Mouse (Mus musculus): Measurements from ENCODE around the gene Fam20b. TPM values are rescaled to one million over a fixed set of nuclear protein-coding genes. Genes with fewer than 3 reads are reported as not detected.

Fam20b gene
- polyA plus RNA-seq, 1 experiment from 2014 or later: 28.5 TPM

DNA sequence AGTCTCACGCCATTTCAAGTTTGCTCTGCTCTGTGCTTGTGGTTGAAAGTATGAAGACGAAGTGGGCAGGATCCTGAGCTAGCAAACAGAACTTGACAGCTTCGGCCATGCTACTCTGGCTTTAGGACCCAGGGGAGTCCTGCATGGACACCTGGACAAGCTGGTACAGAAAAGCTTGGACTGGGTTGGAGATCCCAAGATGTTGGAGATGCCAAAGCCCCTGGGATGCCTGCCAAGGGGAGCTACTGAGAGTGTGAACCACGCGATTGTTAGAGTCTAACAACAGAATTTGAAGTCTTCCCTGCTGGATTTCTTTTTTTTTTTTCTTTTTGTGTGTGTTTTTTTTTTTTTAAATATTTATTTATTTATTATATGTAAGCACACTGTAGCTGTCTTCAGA, 42.3 kb downstream of the Fam20b start:
- Histone ChIP-seq H3K27ac (ENCODE audit: low read depth, low read length) (no peak overlapping the region), H3K4me3 (ENCODE audit: low read depth, low read length) (no peak overlapping the region), H3K9me3 (ENCODE audit: control insufficient read depth, low read length) (no peaks in the 10 kb centered on the region), H3K36me3 (ENCODE audit: control insufficient read depth, insufficient read depth, low read length) (peaks cover 9% of the 10 kb centered on the region; the same call in 1 of the 2 replicates), H3K4me1 (ENCODE audit: control insufficient read depth, insufficient read depth, low read length) (peaks cover 7% of the 10 kb centered on the region; the same call in 1 of the 2 replicates), H3K27me3 (ENCODE audit: control insufficient read depth, insufficient read depth, low read length) (no peaks in the 10 kb centered on the region), H3K4me2 (ENCODE audit: low read depth, low read length) (no peak overlapping the region), H3K9ac (replicated peaks; ENCODE audit: low read depth, low read length) (no peak overlapping the region)
- WGBS: 88% methylated on average over 5 of the region's 5 CpGs
- no peak for ATAC-seq (ENCODE audit: low read depth)

DNA sequence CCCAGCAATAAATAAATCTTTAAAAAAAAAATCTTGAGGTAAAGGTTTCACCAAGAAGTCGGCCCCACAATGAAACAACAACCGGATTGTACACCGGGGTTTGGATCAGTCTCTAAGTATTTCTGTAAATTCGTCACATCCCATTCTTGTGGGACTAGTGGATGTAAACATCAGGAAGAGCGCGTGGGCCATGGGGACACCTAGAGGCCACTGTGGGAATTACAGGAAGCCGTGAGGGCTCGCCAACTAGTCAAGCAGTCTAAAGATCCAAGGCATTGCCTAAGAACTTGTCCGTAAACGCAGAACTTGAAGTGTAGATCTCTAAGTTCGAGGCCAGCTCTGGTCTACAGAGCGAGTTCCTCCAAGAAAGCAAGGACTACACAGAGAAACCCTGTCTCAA, 42.7 kb downstream of the Fam20b start:
- Histone ChIP-seq H3K4me3 (ENCODE audit: low read depth, low read length) (no peak overlapping the region), H3K4me2 (ENCODE audit: low read depth, low read length) (no peak overlapping the region), H3K4me1 (ENCODE audit: control insufficient read depth, insufficient read depth, low read length) (peaks cover 7% of the 10 kb centered on the region; the same call in 1 of the 2 replicates), H3K9ac (replicated peaks; ENCODE audit: low read depth, low read length) (no peak overlapping the region), H3K36me3 (ENCODE audit: control insufficient read depth, insufficient read depth, low read length) (peaks cover 6% of the 10 kb centered on the region; the same call in 1 of the 2 replicates), H3K9me3 (ENCODE audit: control insufficient read depth, low read length) (no peaks in the 10 kb centered on the region), H3K27me3 (ENCODE audit: control insufficient read depth, insufficient read depth, low read length) (no peaks in the 10 kb centered on the region), H3K27ac (ENCODE audit: low read depth, low read length) (no peak overlapping the region)
- WGBS: 38% methylated on average over 12 of the region's 12 CpGs
- no peak for ATAC-seq (ENCODE audit: low read depth)

DNA sequence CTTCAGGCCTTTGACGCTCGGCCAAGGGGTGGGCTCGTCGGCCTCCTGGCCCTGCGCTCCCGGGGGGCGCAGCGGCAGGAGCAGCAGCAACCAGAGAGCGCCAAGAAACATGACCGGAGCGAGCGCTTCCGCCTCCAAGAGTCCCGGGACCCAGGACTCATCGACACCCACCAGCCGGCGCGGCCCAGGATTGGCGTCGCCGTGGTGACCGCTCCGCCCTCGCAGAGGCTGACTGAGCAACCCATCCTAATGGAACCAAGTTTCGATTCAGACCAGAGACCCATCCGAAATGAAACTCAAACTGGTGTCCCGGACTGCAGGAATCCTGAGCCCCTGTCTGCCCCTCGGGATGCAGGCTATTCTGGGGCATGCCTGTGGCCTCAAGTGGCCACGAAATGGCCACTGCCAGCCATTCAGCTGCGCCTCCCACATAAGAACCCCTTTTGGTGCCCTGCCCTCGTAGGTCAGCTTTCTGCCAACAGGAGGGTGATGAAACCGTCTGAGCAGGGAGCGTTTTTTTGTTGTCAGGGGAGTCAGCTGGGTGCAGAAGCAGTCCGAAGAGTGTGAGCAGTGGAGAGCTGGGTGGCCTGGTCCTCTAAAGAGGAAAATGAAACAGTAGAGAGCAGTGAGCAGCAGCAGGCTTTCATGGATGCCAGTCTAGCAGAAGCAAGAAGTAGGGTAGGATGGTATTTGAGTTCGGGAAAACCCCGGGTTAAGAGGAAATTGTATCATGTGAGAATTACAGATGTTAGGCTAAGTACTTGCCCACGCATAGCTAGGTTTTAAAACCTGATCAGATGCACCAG, 44.5 kb downstream of the Fam20b start, which contains the start of gene Tor3a:
Tor3a (minus strand) TSS at position 162 of the 806 bp plus-strand sequence.
- peak; percentile 77; the same call in 1 of the 2 replicates for ATAC-seq (ENCODE audit: low read depth)
- WGBS: 9% methylated on average over 37 of the region's 37 CpGs
- Histone ChIP-seq H3K4me2 (ENCODE audit: low read depth, low read length) (peak within 1 kb of the TSS; percentile 97), H3K4me3 (ENCODE audit: low read depth, low read length) (peak within 1 kb of the TSS; percentile 42), H3K27ac (ENCODE audit: low read depth, low read length) (no peak within 1 kb of the TSS), H3K9ac (replicated peaks; ENCODE audit: low read depth, low read length) (peak within 1 kb of the TSS; percentile 61), H3K4me1 (ENCODE audit: control insufficient read depth, insufficient read depth, low read length) (peaks cover 7% of the 10 kb centered on the region; the same call in 1 of the 2 replicates), H3K36me3 (ENCODE audit: control insufficient read depth, insufficient read depth, low read length) (no peaks in the 10 kb centered on the region), H3K27me3 (ENCODE audit: control insufficient read depth, insufficient read depth, low read length) (no peaks in the 10 kb centered on the region), H3K9me3 (ENCODE audit: control insufficient read depth, low read length) (no peaks in the 10 kb centered on the region)

DNA sequence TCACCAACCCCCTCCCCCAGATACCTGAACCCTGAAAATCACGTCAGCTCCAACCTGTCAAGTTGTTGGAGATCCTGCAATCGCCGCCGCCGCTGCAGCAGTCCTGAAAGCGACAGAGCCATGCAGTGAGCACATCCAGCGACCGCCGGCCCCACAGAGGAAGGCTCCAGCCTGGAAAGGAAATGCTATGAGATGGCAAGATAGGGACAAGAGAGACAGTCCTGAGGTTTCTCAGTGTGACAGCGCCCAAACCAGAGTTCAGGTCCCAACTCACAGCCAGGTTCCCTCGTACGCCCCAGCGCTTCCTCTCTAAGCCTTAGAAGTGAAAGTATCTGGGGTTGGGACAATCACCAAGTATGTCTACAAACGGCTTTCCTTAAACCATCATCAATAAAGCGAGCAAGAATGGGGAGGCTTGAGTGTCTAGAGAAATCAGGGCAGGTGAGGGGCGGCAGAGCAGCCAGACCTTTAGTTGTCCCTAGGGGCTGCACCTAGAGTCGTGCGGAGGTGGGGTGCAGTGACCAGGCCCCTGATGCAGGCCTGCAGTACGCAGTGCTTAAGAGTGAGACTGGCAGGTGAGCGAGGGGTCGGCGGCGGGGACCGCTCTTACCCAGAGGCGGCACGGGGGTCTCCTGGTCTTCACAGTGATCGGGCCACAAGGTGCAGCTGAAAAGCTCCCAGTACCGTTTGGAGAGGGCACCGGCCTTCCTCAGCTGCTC, 45.3 kb downstream of the Fam20b start:
- H3K9ac ChIP-seq (replicated peaks; ENCODE audit: low read depth, low read length): peak overlapping the region; percentile 61
- peak overlapping the region; percentile 42 for H3K4me3 ChIP-seq (ENCODE audit: low read depth, low read length)
- no peaks in the 10 kb centered on the region for H3K36me3 ChIP-seq (ENCODE audit: control insufficient read depth, insufficient read depth, low read length)
- no peak overlapping the region for H3K27ac ChIP-seq (ENCODE audit: low read depth, low read length)
- no peaks in the 10 kb centered on the region for H3K9me3 ChIP-seq (ENCODE audit: control insufficient read depth, low read length)
- peaks cover 9% of the 10 kb centered on the region; the same call in 1 of the 2 replicates for H3K4me1 ChIP-seq (ENCODE audit: control insufficient read depth, insufficient read depth, low read length)
- H3K27me3 ChIP-seq (ENCODE audit: control insufficient read depth, insufficient read depth, low read length): no peaks in the 10 kb centered on the region
- peak; percentile 70; the same call in 1 of the 2 replicates for ATAC-seq (ENCODE audit: low read depth)
- H3K4me2 ChIP-seq (ENCODE audit: low read depth, low read length): peak overlapping the region; percentile 97
- WGBS: 2% methylated on average over 29 of the region's 29 CpGs

DNA sequence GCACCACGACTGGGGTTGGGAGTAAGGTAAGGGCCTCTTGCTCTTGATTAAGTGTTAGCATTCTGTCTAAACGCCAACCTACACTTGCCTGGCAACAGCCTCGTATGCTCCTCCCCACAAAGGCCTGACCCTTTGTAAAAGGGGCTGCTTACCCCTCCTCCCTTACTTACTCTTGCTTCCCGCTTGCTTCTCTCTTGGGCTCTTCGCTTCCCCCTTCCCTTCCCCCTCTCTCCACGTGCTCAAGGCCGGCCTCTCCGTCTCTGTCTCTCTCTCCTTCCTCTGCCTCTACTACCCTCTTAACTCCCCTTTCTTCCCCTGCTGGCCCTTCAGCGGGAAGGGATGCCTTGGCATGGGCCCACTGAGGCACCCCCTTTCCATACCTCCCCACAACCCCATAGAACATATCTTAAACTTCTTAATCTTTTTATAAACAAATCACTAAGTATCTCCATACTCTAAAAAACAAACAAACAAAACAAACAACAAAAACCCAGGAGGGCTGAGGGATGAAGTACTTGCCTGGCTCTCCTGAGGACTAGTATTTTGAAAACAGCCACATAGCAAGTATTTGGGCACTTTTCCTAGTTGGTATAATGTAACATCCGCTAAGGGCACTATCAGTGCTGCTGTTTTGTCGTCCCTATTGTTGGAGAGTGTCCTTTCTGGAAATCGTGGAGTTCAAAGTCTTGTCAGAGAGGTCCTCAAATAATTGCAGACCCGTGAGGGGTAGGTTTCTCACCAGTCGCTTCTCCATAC, 46.0 kb downstream of the Fam20b start:
- Histone ChIP-seq H3K36me3 (ENCODE audit: control insufficient read depth, insufficient read depth, low read length) (no peaks in the 10 kb centered on the region), H3K9me3 (ENCODE audit: control insufficient read depth, low read length) (no peaks in the 10 kb centered on the region), H3K4me1 (ENCODE audit: control insufficient read depth, insufficient read depth, low read length) (peaks cover 10% of the 10 kb centered on the region; the same call in 1 of the 2 replicates), H3K9ac (replicated peaks; ENCODE audit: low read depth, low read length) (no peak overlapping the region), H3K4me3 (ENCODE audit: low read depth, low read length) (peak overlapping the region; percentile 42; the same call in 1 of the 2 replicates), H3K27me3 (ENCODE audit: control insufficient read depth, insufficient read depth, low read length) (no peaks in the 10 kb centered on the region), H3K4me2 (ENCODE audit: low read depth, low read length) (peak overlapping the region; percentile 97), H3K27ac (ENCODE audit: low read depth, low read length) (no peak overlapping the region)
- WGBS: 5% methylated on average over 14 of the region's 14 CpGs
- peak; percentile 7; the same call in 1 of the 2 replicates for ATAC-seq (ENCODE audit: low read depth)

DNA sequence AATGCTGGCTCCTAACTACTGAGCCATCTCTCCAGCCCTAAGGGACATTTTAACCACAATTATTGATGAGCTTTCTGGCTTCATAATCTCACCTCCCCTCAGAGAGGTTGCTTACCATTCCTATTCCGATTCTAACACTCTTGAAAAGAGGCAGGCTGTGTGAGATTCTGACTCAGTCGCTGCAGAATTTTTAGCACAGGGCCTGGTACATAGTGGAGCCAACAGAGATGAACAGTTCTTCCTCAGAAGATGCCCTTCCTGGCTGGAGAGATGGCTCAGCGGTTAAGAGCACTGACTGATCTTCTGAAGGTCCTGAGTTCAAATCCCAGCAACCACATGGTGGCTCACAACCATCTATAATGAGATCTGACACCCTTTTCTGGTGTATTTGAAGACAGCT, 47.0 kb downstream of the Fam20b start:
- no peak for ATAC-seq (ENCODE audit: low read depth)
- H3K9ac ChIP-seq (replicated peaks; ENCODE audit: low read depth, low read length): no peak overlapping the region
- no peaks in the 10 kb centered on the region for H3K27me3 ChIP-seq (ENCODE audit: control insufficient read depth, insufficient read depth, low read length)
- peaks cover 10% of the 10 kb centered on the region; the same call in 1 of the 2 replicates for H3K4me1 ChIP-seq (ENCODE audit: control insufficient read depth, insufficient read depth, low read length)
- no peak overlapping the region for H3K4me2 ChIP-seq (ENCODE audit: low read depth, low read length)
- H3K4me3 ChIP-seq (ENCODE audit: low read depth, low read length): no peak overlapping the region
- H3K9me3 ChIP-seq (ENCODE audit: control insufficient read depth, low read length): no peaks in the 10 kb centered on the region
- H3K27ac ChIP-seq (ENCODE audit: low read depth, low read length): no peak overlapping the region
- WGBS: 93% methylated on average over 3 of the region's 3 CpGs
- no peaks in the 10 kb centered on the region for H3K36me3 ChIP-seq (ENCODE audit: control insufficient read depth, insufficient read depth, low read length)

DNA sequence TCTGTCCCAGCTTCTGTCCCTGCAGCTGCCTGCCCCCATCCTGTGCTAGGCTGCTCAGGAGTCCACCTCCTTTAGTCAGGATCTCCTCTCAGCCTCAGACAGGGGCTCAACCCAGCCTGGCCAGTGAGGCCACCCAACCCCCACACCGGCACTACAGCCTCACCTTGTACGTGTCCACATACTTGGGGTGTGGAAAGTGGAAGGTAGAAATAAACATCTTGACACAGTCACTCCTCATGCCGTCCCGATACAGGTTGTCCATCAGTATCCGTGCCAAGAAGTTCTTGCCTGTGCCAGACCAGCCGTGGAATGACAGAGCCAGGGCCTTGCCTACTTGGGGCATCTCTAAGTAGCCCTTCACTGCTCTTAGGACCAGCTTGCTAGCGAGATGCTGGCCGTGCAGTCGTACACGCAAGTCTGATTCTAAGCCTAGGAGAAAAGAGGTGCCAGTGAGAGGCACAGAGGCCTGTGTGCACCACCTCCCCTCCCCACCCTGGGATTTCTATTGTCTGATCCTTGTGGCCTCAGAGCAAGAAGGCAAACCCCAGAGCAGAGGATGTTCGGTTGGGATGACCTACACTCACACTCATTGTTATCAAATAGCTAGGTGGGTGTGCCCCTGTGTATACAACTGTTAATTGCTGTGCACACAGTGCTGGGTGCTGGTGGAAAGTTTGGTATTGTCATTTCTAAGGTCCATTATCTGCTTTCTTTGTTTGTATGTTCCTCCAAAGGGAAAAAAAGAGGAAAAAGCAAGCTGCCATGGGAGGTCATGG, 49.5 kb downstream of the Fam20b start:
- Histone ChIP-seq H3K27ac (ENCODE audit: low read depth, low read length) (no peak overlapping the region), H3K4me2 (ENCODE audit: low read depth, low read length) (no peak overlapping the region)
- WGBS: 41% methylated on average over 11 of the region's 11 CpGs

DNA sequence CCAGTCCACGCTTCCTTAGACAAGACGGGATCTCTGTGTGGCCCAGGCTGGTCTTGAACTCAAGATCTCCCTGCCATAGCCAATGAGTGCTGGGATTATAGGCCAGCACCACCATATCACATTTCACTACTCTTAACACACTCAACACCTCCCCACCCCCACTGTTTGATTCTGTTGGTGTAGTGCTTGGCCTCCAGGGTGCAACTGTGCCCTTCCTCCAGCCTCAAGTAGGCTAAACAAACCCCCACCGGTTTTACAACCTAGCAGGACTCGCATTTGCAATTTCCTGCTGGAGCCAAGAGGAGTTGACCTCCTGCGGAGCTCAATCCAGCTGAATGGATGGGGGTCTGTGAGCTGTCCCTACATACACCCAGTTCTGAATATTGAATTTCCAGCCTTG, 50.3 kb downstream of the Fam20b start:
- H3K27me3 ChIP-seq (ENCODE audit: control insufficient read depth, insufficient read depth, low read length): no peaks in the 10 kb centered on the region
- no peak overlapping the region for H3K4me3 ChIP-seq (ENCODE audit: low read depth, low read length)
- 27% methylated on average over 5 of the region's 5 CpGs for WGBS
- H3K27ac ChIP-seq (ENCODE audit: low read depth, low read length): no peak overlapping the region
- no peak for ATAC-seq (ENCODE audit: low read depth)
- peaks cover 4% of the 10 kb centered on the region; the same call in 1 of the 2 replicates for H3K4me1 ChIP-seq (ENCODE audit: control insufficient read depth, insufficient read depth, low read length)
- no peak overlapping the region for H3K9ac ChIP-seq (replicated peaks; ENCODE audit: low read depth, low read length)
- no peaks in the 10 kb centered on the region for H3K36me3 ChIP-seq (ENCODE audit: control insufficient read depth, insufficient read depth, low read length)
- H3K9me3 ChIP-seq (ENCODE audit: control insufficient read depth, low read length): no peaks in the 10 kb centered on the region
- H3K4me2 ChIP-seq (ENCODE audit: low read depth, low read length): no peak overlapping the region

More for the DNA sequence above, 49.5 kb downstream of the Fam20b start:
- no peaks in the 10 kb centered on the region for H3K27me3 ChIP-seq (ENCODE audit: control insufficient read depth, insufficient read depth, low read length)
- no peak for ATAC-seq (ENCODE audit: low read depth)
- H3K9me3 ChIP-seq (ENCODE audit: control insufficient read depth, low read length): no peaks in the 10 kb centered on the region
- no peaks in the 10 kb centered on the region for H3K36me3 ChIP-seq (ENCODE audit: control insufficient read depth, insufficient read depth, low read length)
- no peak overlapping the region for H3K4me3 ChIP-seq (ENCODE audit: low read depth, low read length)
- no peak overlapping the region for H3K9ac ChIP-seq (replicated peaks; ENCODE audit: low read depth, low read length)
- H3K4me1 ChIP-seq (ENCODE audit: control insufficient read depth, insufficient read depth, low read length): peaks cover 10% of the 10 kb centered on the region; the same call in 1 of the 2 replicates
